Mouse (Mus musculus) kidney, adult 11 months (tissue): ENCODE results near the gene Gm11563.
"Not testable (repeated sequence)": the region's sequence is repeated elsewhere in the genome, so short reads cannot be mapped to it uniquely, and the experiment has no call there.

Experiments used
- DNase-seq: peaks from one replicate; pipeline ENCODE4 v3.0.0; 2022

Gene Gm11563

GRCm38 (mm10) chr11:99658467-99659010 is at the start of gene Gm11563:
TSS of gene Gm11563 (minus strand) at chr11:99658960.
- DNase-seq, result not testable (repeated sequence)

- DNase-seq, result no peak
These were observed 31.7 kb upstream of the Gm11563 start, which contains the start of gene Gm14190 for GRCm38 (mm10) chr11:99690463-99690862. TSS of gene Gm14190 (minus strand) at chr11:99690740.

- not testable (repeated sequence) for DNase-seq
These were observed 26.5 kb upstream of the Gm11563 start for GRCm38 (mm10) chr11:99685235-99685634.

GRCm38 (mm10) chr11:99683481-99683880 is 24.7 kb upstream of the Gm11563 start:
- DNase-seq, result no peak

GRCm38 (mm10) chr11:99665860-99666259 is 7.1 kb upstream of the Gm11563 start, which contains the start of gene Krtap4-6:
TSS of gene Krtap4-6 (minus strand) at chr11:99665960.
- DNase-seq, result no peak

- DNase-seq, result no peak
These were observed 4.0 kb upstream of the Gm11563 start for GRCm38 (mm10) chr11:99662802-99663201.

- no peak for DNase-seq
These were observed 496 bp upstream of the Gm11563 start for GRCm38 (mm10) chr11:99659256-99659655.

GRCm38 (mm10) chr11:99657051-99657450 is 1.7 kb downstream of the Gm11563 start:
- no peak for DNase-seq

- no peak for DNase-seq
These were observed 8.6 kb downstream of the Gm11563 start, which contains the start of gene Gm11555 for GRCm38 (mm10) chr11:99650136-99650535. TSS of gene Gm11555 (minus strand) at chr11:99650236.

GRCm38 (mm10) chr11:99646444-99646843 is 12.3 kb downstream of the Gm11563 start:
- DNase-seq, result no peak

GRCm38 (mm10) chr11:99644351-99644750 is 14.4 kb downstream of the Gm11563 start:
- no peak for DNase-seq

GRCm38 (mm10) chr11:99643635-99644139 is 15.1 kb downstream of the Gm11563 start, which contains the start of gene Krtap4-7:
TSS of gene Krtap4-7 (minus strand) at chr11:99644089.
- DNase-seq, result not testable (repeated sequence)

GRCm38 (mm10) chr11:99640926-99641325 is 17.8 kb downstream of the Gm11563 start:
- DNase-seq, result no peak

- no peak for DNase-seq
These were observed 21.7 kb downstream of the Gm11563 start for GRCm38 (mm10) chr11:99637086-99637485.

GRCm38 (mm10) chr11:99634653-99635134 is 24.1 kb downstream of the Gm11563 start, which contains the start of gene Krtap4-2:
TSS of gene Krtap4-2 (minus strand) at chr11:99635084.
- no peak for DNase-seq

GRCm38 (mm10) chr11:99633293-99633692 is 25.5 kb downstream of the Gm11563 start:
- no peak for DNase-seq

- no peak for DNase-seq
These were observed 27.9 kb downstream of the Gm11563 start for GRCm38 (mm10) chr11:99630890-99631289.

- no peak for DNase-seq
These were observed 30.6 kb downstream of the Gm11563 start, which contains the start of gene Krtap4-1 for GRCm38 (mm10) chr11:99628138-99628537. TSS of gene Krtap4-1 (minus strand) at chr11:99628238.

GRCm38 (mm10) chr11:99620335-99620734 is 38.4 kb downstream of the Gm11563 start, which contains the start of gene Gm11562:
TSS of gene Gm11562 (minus strand) at chr11:99620435.
- no peak for DNase-seq

GRCm38 (mm10) chr11:99614796-99615363 is 43.9 kb downstream of the Gm11563 start, which contains the start of gene Krtap2-4:
TSS of gene Krtap2-4 (minus strand) at chr11:99614846.
- DNase-seq, result no peak

- not testable (repeated sequence) for DNase-seq
These were observed 48.7 kb downstream of the Gm11563 start, which contains the start of gene Gm11937 for GRCm38 (mm10) chr11:99610089-99610488. TSS of gene Gm11937 (minus strand) at chr11:99610189.

- DNase-seq, result no peak
These were observed 49.6 kb downstream of the Gm11563 start for GRCm38 (mm10) chr11:99609126-99609525.
